Mouse (Mus musculus): ENCODE results near the gene Bcl2l13.

DNA sequence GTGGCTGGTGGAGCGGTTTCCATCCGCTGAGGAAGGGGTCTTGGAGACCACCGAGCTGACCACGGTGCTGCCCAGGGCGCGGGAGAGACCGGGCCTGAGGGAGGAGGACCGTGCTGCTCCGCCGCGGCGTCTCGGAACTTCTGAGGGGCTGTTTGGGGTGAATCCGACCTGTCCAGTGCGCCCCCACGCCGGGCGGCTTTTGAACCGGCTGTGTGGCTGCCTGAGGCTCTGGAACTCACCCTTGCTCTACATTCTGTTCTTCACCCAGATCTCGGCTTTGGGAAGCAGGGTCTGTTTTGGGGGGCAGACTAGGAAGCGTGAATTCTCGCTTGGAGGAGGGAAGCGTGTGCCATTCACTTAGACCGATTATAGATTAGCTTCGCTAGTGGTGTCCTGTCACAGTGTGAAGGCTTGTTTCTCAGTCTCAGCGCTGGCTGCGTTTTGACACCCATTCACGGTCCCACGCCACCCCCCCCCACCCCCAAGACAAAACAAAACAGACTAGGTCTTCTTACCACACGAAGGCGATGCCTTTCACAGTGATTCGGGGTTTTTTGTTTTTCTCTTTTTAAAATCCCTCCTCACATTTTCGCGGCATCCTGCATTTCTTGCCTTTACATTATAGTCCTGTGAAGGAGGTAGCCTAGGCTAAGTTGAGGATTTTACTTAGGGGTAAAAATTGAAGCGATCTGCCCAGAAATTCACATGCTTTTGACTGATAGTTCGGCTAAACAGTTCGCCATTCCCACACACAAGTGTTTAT, 558 bp downstream of the Bcl2l13 start:
- TF ChIP-seq CTCF (IDR thresholded peaks at IDR 0.05; ENCODE audit: insufficient read depth, low read depth, low read length) (no peak), POLR2A (IDR thresholded peaks at IDR 0.05; ENCODE audit: insufficient read depth, low read depth, low read length) (no peak)

All from olfactory bulb, adult 2 months (tissue).